ENCODE assay signal across 36 mouse cellular contexts in genomic region chr7:46285161-46285839, GRCm38 (mm10). TPM values are rescaled to one million over a fixed set of nuclear protein-coding genes. Genes with fewer than 3 reads are reported as not detected.
A peak's percentile ranks its signal among the peaks of the same experiment; 100 is the strongest.
DNase-seq lines count a peak whose midpoint lies in the region; ATAC-seq and TF ChIP-seq lines count a peak whose summit lies in the region.
"Had no signal": no experiment of that assay in that cellular context is flagged by ENCODE, and none has a peak within 500 bp of the region (broad histone marks: within the 10 kb centered on the region; RNA-seq: fewer than 3 reads in every experiment).

No protein-coding gene starts in this region.

- peak; percentile 48 for DNase-seq in gastrocnemius, adult 18-20 months (ENCODE audit: low spot score)
- DNase-seq in gastrocnemius, postnatal 4 days (ENCODE audit: low spot score in 2 of 2): no peak
- DNase-seq in layer of hippocampus, adult 2 months (ENCODE audit: low spot score in 2 of 2): no peak
- DNase-seq in layer of hippocampus, adult 18-20 months (ENCODE audit: low spot score in 2 of 2): no peak
- DNase-seq in ZHBTc4 (ENCODE audit: low read depth, low spot score): peak; percentile 19
- DNase-seq in retina, postnatal 1 day: peak; percentile 27
- DNase-seq in cerebellum, adult 18-20 months: no peak
- DNase-seq: adrenal gland, postnatal 25 days; cerebellum, adult 2 months; cerebellum, postnatal 25 days; gastrocnemius, postnatal 25 days; heart, adult 2 months; kidney, adult 18-20 months; kidney, postnatal 4 days; layer of hippocampus, adult 9-11 months had no signal

- ATAC-seq in liver, embryonic 12.5 days: no peak
- ATAC-seq: forebrain, embryonic 13.5 days; Patski had no signal

- H3K4me3 ChIP-seq in layer of hippocampus, adult 2 months: no peak overlapping the region
- H3K4me3 ChIP-seq in liver, embryonic 12.5 days: no peak overlapping the region
- H3K4me3 ChIP-seq: embryonic facial prominence, embryonic 10.5 days; embryonic facial prominence, embryonic 15.5 days; forebrain, embryonic 13.5 days; heart, adult 2 months; heart, embryonic 12.5 days; hindbrain, embryonic 15.5 days; kidney, embryonic 15.5 days; limb, embryonic 12.5 days; lung, embryonic 15.5 days; midbrain, embryonic 12.5 days; neural tube, embryonic 12.5 days had no signal

- peak; percentile 65 for TF ChIP-seq CTCF in layer of hippocampus, adult 2 months (conservative IDR thresholded peaks at IDR 0.05)

- no peak overlapping the region for H3K9ac ChIP-seq in liver, embryonic 12.5 days
- H3K9ac ChIP-seq: embryonic facial prominence, embryonic 15.5 days; forebrain, embryonic 13.5 days; heart, embryonic 12.5 days; hindbrain, embryonic 15.5 days; kidney, embryonic 15.5 days; limb, embryonic 12.5 days; lung, embryonic 15.5 days; midbrain, embryonic 12.5 days; neural tube, embryonic 12.5 days had no signal

- H3K9me3 ChIP-seq in liver, embryonic 12.5 days (replicated peaks): no peaks in the 10 kb centered on the region
- H3K9me3 ChIP-seq: embryonic facial prominence, embryonic 10.5 days; embryonic facial prominence, embryonic 15.5 days; forebrain, embryonic 13.5 days; heart, embryonic 12.5 days; hindbrain, embryonic 15.5 days; kidney, embryonic 15.5 days; limb, embryonic 12.5 days; lung, embryonic 15.5 days; midbrain, embryonic 12.5 days; neural tube, embryonic 12.5 days had no signal

- 72% methylated on average over 12 of the region's 12 CpGs for WGBS in liver, embryonic 12.5 days (ENCODE audit: insufficient replicate concordance)

- no peaks in the 10 kb centered on the region for H3K4me1 ChIP-seq in liver, embryonic 12.5 days
- H3K4me1 ChIP-seq: embryonic facial prominence, embryonic 15.5 days; forebrain, embryonic 13.5 days; hindbrain, embryonic 15.5 days; limb, embryonic 12.5 days; midbrain, embryonic 12.5 days; neural tube, embryonic 12.5 days had no signal

- H3K27ac ChIP-seq in layer of hippocampus, adult 2 months: no peak overlapping the region
- no peak overlapping the region for H3K27ac ChIP-seq in liver, embryonic 12.5 days
- H3K27ac ChIP-seq: embryonic facial prominence, embryonic 10.5 days; embryonic facial prominence, embryonic 15.5 days; forebrain, embryonic 13.5 days; heart, adult 2 months; hindbrain, embryonic 15.5 days; kidney, embryonic 15.5 days; limb, embryonic 12.5 days; lung, embryonic 15.5 days; midbrain, embryonic 12.5 days; neural tube, embryonic 12.5 days had no signal

- peaks cover 16% of the 10 kb centered on the region for H3K27me3 ChIP-seq in liver, embryonic 12.5 days (replicated peaks)
- H3K27me3 ChIP-seq: embryonic facial prominence, embryonic 15.5 days; forebrain, embryonic 13.5 days; hindbrain, embryonic 15.5 days; lung, embryonic 15.5 days; neural tube, embryonic 12.5 days had no signal

- no peak overlapping the region for H3K4me2 ChIP-seq in liver, embryonic 12.5 days
- H3K4me2 ChIP-seq: embryonic facial prominence, embryonic 15.5 days; forebrain, embryonic 13.5 days; heart, embryonic 12.5 days; hindbrain, embryonic 15.5 days; kidney, embryonic 15.5 days; limb, embryonic 12.5 days; lung, embryonic 15.5 days; midbrain, embryonic 12.5 days; neural tube, embryonic 12.5 days had no signal

- H3K36me3 ChIP-seq in liver, embryonic 12.5 days: no peaks in the 10 kb centered on the region
- H3K36me3 ChIP-seq: embryonic facial prominence, embryonic 10.5 days; embryonic facial prominence, embryonic 15.5 days; heart, embryonic 12.5 days; hindbrain, embryonic 15.5 days; kidney, embryonic 15.5 days; limb, embryonic 12.5 days; lung, embryonic 15.5 days; midbrain, embryonic 12.5 days; neural tube, embryonic 12.5 days had no signal

RNA-seq across cellular contexts. Expression of gene Otog, which starts 44.5 kb away (rescaled TPM):
- under 1 TPM; 0.32 to 0.43 TPM for total RNA-seq in gastrocnemius, adult 18-20 months (2021)
- total RNA-seq in gastrocnemius, postnatal 4 days (2021): under 1 TPM; 0.21 to 0.34 TPM
- under 1 TPM; 0.20 to 0.25 TPM for total RNA-seq in layer of hippocampus, adult 2 months (2021)
- under 1 TPM; 0.13 to 0.32 TPM for total RNA-seq in layer of hippocampus, adult 18-20 months (2021)
- polyA plus RNA-seq in liver, embryonic 12.5 days (2016; fragmentation: Nextera tagmentation; extraction: Ambion mirVana): not detected in 2 replicates
- total RNA-seq: heart, adult 2 months; hematopoietic stem cell, adult 5-6 weeks; liver, adult 2 months; megakaryocyte progenitor cell, adult 5-6 weeks; MEL had no signal
- polyA plus RNA-seq: forebrain, embryonic 13.5 days; heart, embryonic 12.5 days; heart, postnatal 0 days; liver, adult 2 months; liver, embryonic 16.5 days; lung, embryonic 15.5 days; Patski; stomach, embryonic 14.5 days; urinary bladder, adult 2 months had no signal

RNA-seq across cellular contexts. Expression of gene Ush1c, which starts 47.0 kb away (rescaled TPM):
- total RNA-seq in gastrocnemius, adult 18-20 months (2021): 10 to 100 TPM in 1 of 2 experiments, 1 to 10 TPM in 1; 9.5 to 11.0 TPM
- under 1 TPM; 0.52 to 0.88 TPM for total RNA-seq in gastrocnemius, postnatal 4 days (2021)
- under 1 TPM; 0.23 to 0.54 TPM for total RNA-seq in layer of hippocampus, adult 2 months (2021)
- total RNA-seq in layer of hippocampus, adult 18-20 months (2021): under 1 TPM in 1 of 2 experiments, not detected in 1; 0.17 TPM
- 0.11 TPM in 1 of 2 replicates, not detected in the other for polyA plus RNA-seq in liver, embryonic 12.5 days (2016; fragmentation: Nextera tagmentation; extraction: Ambion mirVana)
- total RNA-seq: hematopoietic stem cell, adult 5-6 weeks; left cerebral cortex, postnatal 25 days; liver, adult 2 months; megakaryocyte progenitor cell, adult 5-6 weeks; MEL had no signal
- polyA plus RNA-seq: liver, adult 2 months; Patski; urinary bladder, adult 2 months had no signal

Comparison
In these comparisons a context has a peak if more than half of its experiments do, and no peak if none do; other contexts are left out.
1. DNase-seq: peak in gastrocnemius, adult 18-20 months (single experiment), ZHBTc4 (single experiment) and retina, postnatal 1 day (single experiment); none in gastrocnemius, postnatal 4 days (0 of 2), layer of hippocampus, adult 2 months (0 of 2), layer of hippocampus, adult 18-20 months (0 of 2) and cerebellum, adult 18-20 months (0 of 2).
2. RNA of gene Ush1c, which starts 47.0 kb away (total RNA-seq): 9.5 to 11.0 TPM in gastrocnemius, adult 18-20 months; 0.52 to 0.88 TPM in gastrocnemius, postnatal 4 days, 0.23 to 0.54 TPM in layer of hippocampus, adult 2 months and 0.17 TPM in layer of hippocampus, adult 18-20 months; every median in the first group is over 4 times any median in the second.